Mouse (Mus musculus): ENCODE results near the gene Atf5.

DNA sequence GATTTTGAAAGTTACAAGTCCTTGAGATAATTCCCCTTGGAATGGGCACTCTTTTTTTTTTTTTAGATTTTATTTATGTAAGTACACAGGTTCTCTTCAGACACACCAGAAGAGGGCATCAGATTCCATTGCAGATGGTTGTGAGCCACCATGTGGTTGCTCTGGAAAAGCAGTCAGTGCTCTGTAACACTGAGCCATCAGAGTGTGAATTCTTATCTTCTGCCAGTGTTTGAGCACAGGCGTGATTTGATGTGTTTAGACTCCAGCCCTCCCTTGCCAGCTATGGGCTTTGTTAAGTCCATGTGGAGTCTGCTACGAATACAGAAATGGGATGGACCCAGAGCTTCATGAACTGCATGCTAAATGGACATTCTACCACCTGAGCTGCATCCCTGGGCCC, 1.7 kb upstream of the Atf5 start:
- TF ChIP-seq CTCF (IDR thresholded peaks at IDR 0.05; ENCODE audit: borderline replicate concordance, control insufficient read depth, extremely low read depth, insufficient read depth, low read length, poor library complexity) (no peak), POLR2A (IDR thresholded peaks at IDR 0.05; ENCODE audit: control insufficient read depth, extremely low read depth, insufficient read depth, low read length, poor library complexity) (no peak)

Data from thymus, adult 2 months (tissue).